Mouse (Mus musculus) kidney, adult 2 months (tissue): ENCODE results near the gene Kpna3.

Source experiments
- CTCF ChIP-seq: fragments of 200-500 bp; conservative IDR thresholded peaks from 2 replicates; pipeline ENCODE4 v1.5.1; 2011; ENCODE audit warnings: low read depth, mild to moderate bottlenecking, control low read depth, low read length, moderate library complexity, mixed read lengths; ENCODE audit not compliant: insufficient read depth, insufficient read length
- POLR2A ChIP-seq: fragments of 200-500 bp; IDR thresholded peaks from one replicate; pipeline ENCODE4 v1.6.1; 2011; ENCODE audit warnings: low read depth, low read length, control low read depth

DNA sequence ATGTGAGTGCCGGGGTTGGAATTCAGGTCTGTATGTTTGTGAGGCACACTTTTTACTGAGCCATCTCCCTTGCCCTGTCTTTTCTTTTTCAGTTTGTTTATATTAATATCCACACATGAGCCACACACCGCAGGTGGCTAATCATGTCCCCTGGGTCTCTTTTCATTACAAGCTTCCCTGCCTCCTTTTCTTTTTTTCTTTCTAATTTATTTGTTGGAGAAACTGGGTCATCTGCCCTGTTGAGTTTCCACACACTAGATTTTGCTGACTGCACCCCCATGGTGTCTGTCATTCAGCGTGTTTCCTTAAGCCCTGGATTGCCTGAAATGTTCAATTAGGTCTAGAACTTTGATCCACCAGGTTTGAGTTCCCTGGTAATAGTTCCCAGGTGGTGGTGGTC lies 15.9 kb upstream of the Kpna3 start:
- no peak for TF ChIP-seq POLR2A
- TF ChIP-seq CTCF: no peak
